Mouse (Mus musculus) fat pad, adult 2 months (tissue): ENCODE data around the gene Gm28557.
"Not testable (repeated sequence)": the region's sequence is repeated elsewhere in the genome, so short reads cannot be mapped to it uniquely, and the experiment has no call there.

Experiments
- DNase-seq: peaks from one replicate; pipeline ENCODE4 v3.0.0-alpha.2; 2011; ENCODE audit warnings: low read depth, low spot score; ENCODE audit errors: extremely low read depth

The Gm28557 gene

GRCm38 (mm10) chr13:67108194-67108820 lies at the start of gene Gm28557:
Gene Gm28557, minus strand, starts transcription at chr13:67108604.
- peak; percentile 80 for DNase-seq

GRCm38 (mm10) chr13:67128038-67128721 lies 19.8 kb upstream of the Gm28557 start:
- peak; percentile 31 for DNase-seq

GRCm38 (mm10) chr13:67127507-67127906 lies 19.1 kb upstream of the Gm28557 start:
- not testable (repeated sequence) for DNase-seq

GRCm38 (mm10) chr13:67124460-67124859 lies 16.1 kb upstream of the Gm28557 start:
- no peak for DNase-seq

- DNase-seq: not testable (repeated sequence)
Measured at GRCm38 (mm10) chr13:67121360-67121759, 13.0 kb upstream of the Gm28557 start, which contains the start of gene Zfp759. Gene Zfp759, plus strand, starts transcription at chr13:67121660.

GRCm38 (mm10) chr13:67116163-67116562 lies 7.8 kb upstream of the Gm28557 start, which contains the start of gene Rslcan18:
Gene Rslcan18, minus strand, starts transcription at chr13:67116263.
- not testable (repeated sequence) for DNase-seq

GRCm38 (mm10) chr13:67113287-67113686 lies 4.9 kb upstream of the Gm28557 start:
- no peak for DNase-seq

GRCm38 (mm10) chr13:67112096-67112495 lies 3.7 kb upstream of the Gm28557 start:
- no peak for DNase-seq

GRCm38 (mm10) chr13:67108821-67109206 lies 410 bp upstream of the Gm28557 start:
- DNase-seq: no peak

GRCm38 (mm10) chr13:67107681-67108080 lies 723 bp downstream of the Gm28557 start:
- no peak for DNase-seq

- DNase-seq: no peak
Measured at GRCm38 (mm10) chr13:67097876-67098275, 10.5 kb downstream of the Gm28557 start, which contains the start of gene Zfp708. Gene Zfp708, minus strand, starts transcription at chr13:67097976.

GRCm38 (mm10) chr13:67090154-67090553 lies 18.2 kb downstream of the Gm28557 start:
- no peak for DNase-seq

GRCm38 (mm10) chr13:67081946-67082345 lies 26.5 kb downstream of the Gm28557 start:
- DNase-seq: no peak

- no peak for DNase-seq
Measured at GRCm38 (mm10) chr13:67081142-67081713, 27.2 kb downstream of the Gm28557 start.

GRCm38 (mm10) chr13:67077244-67077643 lies 31.2 kb downstream of the Gm28557 start:
- peak; percentile 73 for DNase-seq

- DNase-seq: no peak
Measured at GRCm38 (mm10) chr13:67072786-67073185, 35.6 kb downstream of the Gm28557 start.

GRCm38 (mm10) chr13:67065386-67065785 lies 43.0 kb downstream of the Gm28557 start:
- peak; percentile 96 for DNase-seq

GRCm38 (mm10) chr13:67062427-67062826 lies 46.0 kb downstream of the Gm28557 start:
- no peak for DNase-seq

GRCm38 (mm10) chr13:67060786-67061358 lies 47.5 kb downstream of the Gm28557 start, which contains the start of gene Zfp712:
Gene Zfp712, minus strand, starts transcription at chr13:67061170.
- DNase-seq: no peak

GRCm38 (mm10) chr13:67060161-67060785 lies 48.1 kb downstream of the Gm28557 start:
- no peak for DNase-seq
